ENCODE assay signal across 8 mouse cellular contexts in genomic region chr14:31130236-31131220, GRCm38 (mm10). TPM values are rescaled to one million over a fixed set of nuclear protein-coding genes. Genes with fewer than 3 reads are reported as not detected.
DNase-seq lines count a peak whose midpoint lies in the region; ATAC-seq lines count a peak whose summit lies in the region.

Nt5dc2 (plus strand) TSS chr14:31131053.

- no peaks in the 10 kb centered on the region for H3K9me3 ChIP-seq in forebrain, embryonic 14.5 days (replicated peaks; ENCODE audit: control insufficient read depth, low read length)

- peaks cover 7% of the 10 kb centered on the region for H3K36me3 ChIP-seq in forebrain, embryonic 14.5 days (ENCODE audit: control insufficient read depth, insufficient read depth, low read length)

- WGBS in forebrain, embryonic 14.5 days, result 3% methylated on average over 44 of the region's 63 CpGs

- DNase-seq in ES-CJ7 (ENCODE audit: low read depth, low spot score), result peak; percentile 75
- DNase-seq in brain, embryonic 18.5 days (ENCODE audit: low read depth, low spot score), result peak; percentile 72
- DNase-seq in forebrain, embryonic 14.5 days (ENCODE audit: low spot score), result peak; percentile 95
- peak; percentile 84 for DNase-seq in heart, postnatal 25 days (ENCODE audit: low spot score)
- peak; percentile 78 to 88 for DNase-seq in layer of hippocampus, postnatal 10 days (ENCODE audit: low spot score in 2 of 2)
- DNase-seq in lung, postnatal 36 days, result peak; percentile 93
- peak; percentile 97 for DNase-seq in retina, postnatal 1 day
- DNase-seq in urinary bladder, adult 2 months (ENCODE audit: low spot score), result peak; percentile 78

- peak within 1 kb of the TSS; percentile 81 for H3K4me3 ChIP-seq in forebrain, embryonic 14.5 days (ENCODE audit: low read depth, low read length)

- H3K27ac ChIP-seq in forebrain, embryonic 14.5 days (ENCODE audit: low read depth, low read length), result peak within 1 kb of the TSS; percentile 82

- intact Hi-C loops in heart, postnatal 25 days (cut with DNase I), result loop anchor here (5.0 kb wide), 1 partner anchor 117 kb away; no protein-coding TSS in a partner anchor

- H3K4me1 ChIP-seq in forebrain, embryonic 14.5 days (ENCODE audit: control insufficient read depth, insufficient read depth, low read length), result peaks cover 38% of the 10 kb centered on the region

- peak; percentile 77 for ATAC-seq in forebrain, embryonic 14.5 days

- peak within 1 kb of the TSS; percentile 90 for H3K9ac ChIP-seq in forebrain, embryonic 14.5 days (ENCODE audit: low read length)

- H3K4me2 ChIP-seq in forebrain, embryonic 14.5 days (ENCODE audit: low read length), result peak within 1 kb of the TSS; percentile 68

- no peaks in the 10 kb centered on the region for H3K27me3 ChIP-seq in forebrain, embryonic 14.5 days (replicated peaks; ENCODE audit: control insufficient read depth, insufficient read depth, low read length)

RNA-seq across cellular contexts. Expression of gene Nt5dc2, which starts in this region (rescaled TPM):
- 225 and 288 TPM in 2 replicates for polyA plus RNA-seq in forebrain, embryonic 14.5 days (2014; fragmentation: Nextera tagmentation; extraction: Ambion mirVana)
- 10 to 100 TPM; 18.2 to 22.6 TPM for total RNA-seq in heart, postnatal 25 days (2021)
- total RNA-seq in layer of hippocampus, postnatal 10 days (2021), result 10 to 100 TPM; 18.0 to 22.5 TPM
- polyA plus RNA-seq in urinary bladder, adult 2 months (2012; rRNA removed), result 8.0 and 8.1 TPM in 2 replicates

Comparison
In these comparisons a context has a peak if more than half of its experiments do, and no peak if none do; other contexts are left out.
1. Peak in every context shown above with its lines: DNase-seq, ATAC-seq, H3K4me3 ChIP-seq and H3K27ac ChIP-seq.
2. RNA of gene Nt5dc2 (polyA plus RNA-seq): 225 to 288 TPM in forebrain, embryonic 14.5 days; 8.0 to 8.1 TPM in urinary bladder, adult 2 months; every median in the first group is over 10 times any median in the second.